Mouse (Mus musculus): ENCODE measurements around the gene Olfr420. TPM values are rescaled to one million over a fixed set of nuclear protein-coding genes. Genes with fewer than 3 reads are reported as not detected.

Gene Olfr420
- polyA plus RNA-seq, 1 experiment = not detected

GRCm38 (mm10) chr1:174157622-174158021 lies 2.2 kb downstream of the Olfr420 start:
- Histone ChIP-seq H3K4me3 (ENCODE audit: extremely low read depth, insufficient read depth, insufficient read length) (no peak overlapping the region), H3K36me3 (ENCODE audit: control insufficient read depth, insufficient read depth, low read length) (no peaks in the 10 kb centered on the region), H3K4me1 (ENCODE audit: control insufficient read depth, insufficient read depth, insufficient read length) (no peaks in the 10 kb centered on the region), H3K27me3 (ENCODE audit: control insufficient read depth, insufficient read depth, low read length) (no peaks in the 10 kb centered on the region), H3K27ac (ENCODE audit: insufficient read depth, low read length) (no peak overlapping the region)
- no peak for DNase-seq (ENCODE audit: low read depth in 1 of 2, low spot score in 2 of 2)
- TF ChIP-seq POLR2A (IDR thresholded peaks at IDR 0.05; ENCODE audit: low read depth, low read length) (no peak), CTCF (IDR thresholded peaks at IDR 0.05; ENCODE audit: extremely low read depth, insufficient read depth, insufficient read length, insufficient replicate concordance) (no peak)
- 81% methylated on average over 3 of the region's 3 CpGs for WGBS

GRCm38 (mm10) chr1:174158512-174158911 lies 3.1 kb downstream of the Olfr420 start:
- Histone ChIP-seq H3K4me3 (ENCODE audit: extremely low read depth, insufficient read depth, insufficient read length) (no peak overlapping the region), H3K27ac (ENCODE audit: insufficient read depth, low read length) (no peak overlapping the region), H3K27me3 (ENCODE audit: control insufficient read depth, insufficient read depth, low read length) (no peaks in the 10 kb centered on the region), H3K36me3 (ENCODE audit: control insufficient read depth, insufficient read depth, low read length) (no peaks in the 10 kb centered on the region), H3K4me1 (ENCODE audit: control insufficient read depth, insufficient read depth, insufficient read length) (no peaks in the 10 kb centered on the region)
- no peak for DNase-seq (ENCODE audit: low read depth in 1 of 2, low spot score in 2 of 2)
- TF ChIP-seq CTCF (IDR thresholded peaks at IDR 0.05; ENCODE audit: extremely low read depth, insufficient read depth, insufficient read length, insufficient replicate concordance) (no peak), POLR2A (IDR thresholded peaks at IDR 0.05; ENCODE audit: low read depth, low read length) (no peak)
- WGBS = 80% methylated on average over 1 of the region's 1 CpGs

DNA sequence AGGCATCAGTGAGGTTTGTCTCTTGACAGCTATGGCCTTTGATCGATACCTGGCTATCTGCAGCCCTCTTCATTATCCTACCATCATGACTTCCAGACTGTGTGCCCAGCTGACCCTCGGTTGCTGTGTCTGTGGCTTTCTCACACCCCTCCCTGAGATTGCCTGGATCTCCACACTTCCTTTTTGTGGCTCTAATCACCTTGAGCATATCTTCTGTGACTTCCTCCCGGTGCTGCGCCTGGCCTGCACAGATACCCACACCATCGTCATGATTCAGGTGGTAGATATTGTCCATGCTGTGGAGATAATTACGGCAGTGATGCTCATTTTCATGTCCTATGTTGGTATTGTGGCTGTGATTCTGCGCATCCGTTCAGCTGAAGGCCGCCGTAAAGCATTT lies 3.7 kb downstream of the Olfr420 start:
- H3K4me1 ChIP-seq (ENCODE audit: control insufficient read depth, insufficient read depth, insufficient read length) = no peaks in the 10 kb centered on the region
- no peak for TF ChIP-seq POLR2A (IDR thresholded peaks at IDR 0.05; ENCODE audit: low read depth, low read length)
- no peak for TF ChIP-seq CTCF (IDR thresholded peaks at IDR 0.05; ENCODE audit: extremely low read depth, insufficient read depth, insufficient read length, insufficient replicate concordance)
- H3K4me3 ChIP-seq (ENCODE audit: extremely low read depth, insufficient read depth, insufficient read length) = no peak overlapping the region
- WGBS = 35% methylated on average over 10 of the region's 10 CpGs
- no peak for DNase-seq (ENCODE audit: low read depth in 1 of 2, low spot score in 2 of 2)
- H3K27me3 ChIP-seq (ENCODE audit: control insufficient read depth, insufficient read depth, low read length) = no peaks in the 10 kb centered on the region
- no peak overlapping the region for H3K27ac ChIP-seq (ENCODE audit: insufficient read depth, low read length)
- no peaks in the 10 kb centered on the region for H3K36me3 ChIP-seq (ENCODE audit: control insufficient read depth, insufficient read depth, low read length)

GRCm38 (mm10) chr1:174169024-174169423 lies 13.6 kb downstream of the Olfr420 start:
- no peaks in the 10 kb centered on the region for H3K4me1 ChIP-seq (ENCODE audit: control insufficient read depth, insufficient read depth, insufficient read length)
- H3K27me3 ChIP-seq (ENCODE audit: control insufficient read depth, insufficient read depth, low read length) = no peaks in the 10 kb centered on the region
- no peak for DNase-seq (ENCODE audit: low read depth in 1 of 2, low spot score in 2 of 2)
- H3K36me3 ChIP-seq (ENCODE audit: control insufficient read depth, insufficient read depth, low read length) = no peaks in the 10 kb centered on the region
- H3K4me3 ChIP-seq (ENCODE audit: extremely low read depth, insufficient read depth, insufficient read length) = no peak overlapping the region
- no peak for TF ChIP-seq POLR2A (IDR thresholded peaks at IDR 0.05; ENCODE audit: low read depth, low read length)
- no peak for TF ChIP-seq CTCF (IDR thresholded peaks at IDR 0.05; ENCODE audit: extremely low read depth, insufficient read depth, insufficient read length, insufficient replicate concordance)
- no peak overlapping the region for H3K27ac ChIP-seq (ENCODE audit: insufficient read depth, low read length)

GRCm38 (mm10) chr1:174170706-174171501 lies 15.5 kb downstream of the Olfr420 start:
- DNase-seq (ENCODE audit: low read depth in 1 of 2, low spot score in 2 of 2) = no peak
- Histone ChIP-seq H3K4me3 (ENCODE audit: extremely low read depth, insufficient read depth, insufficient read length) (no peak overlapping the region), H3K36me3 (ENCODE audit: control insufficient read depth, insufficient read depth, low read length) (no peaks in the 10 kb centered on the region), H3K4me1 (ENCODE audit: control insufficient read depth, insufficient read depth, insufficient read length) (no peaks in the 10 kb centered on the region), H3K27me3 (ENCODE audit: control insufficient read depth, insufficient read depth, low read length) (no peaks in the 10 kb centered on the region), H3K27ac (ENCODE audit: insufficient read depth, low read length) (no peak overlapping the region)
- 75% methylated on average over 5 of the region's 5 CpGs for WGBS
- TF ChIP-seq CTCF (IDR thresholded peaks at IDR 0.05; ENCODE audit: extremely low read depth, insufficient read depth, insufficient read length, insufficient replicate concordance) (no peak), POLR2A (IDR thresholded peaks at IDR 0.05; ENCODE audit: low read depth, low read length) (no peak)

DNA sequence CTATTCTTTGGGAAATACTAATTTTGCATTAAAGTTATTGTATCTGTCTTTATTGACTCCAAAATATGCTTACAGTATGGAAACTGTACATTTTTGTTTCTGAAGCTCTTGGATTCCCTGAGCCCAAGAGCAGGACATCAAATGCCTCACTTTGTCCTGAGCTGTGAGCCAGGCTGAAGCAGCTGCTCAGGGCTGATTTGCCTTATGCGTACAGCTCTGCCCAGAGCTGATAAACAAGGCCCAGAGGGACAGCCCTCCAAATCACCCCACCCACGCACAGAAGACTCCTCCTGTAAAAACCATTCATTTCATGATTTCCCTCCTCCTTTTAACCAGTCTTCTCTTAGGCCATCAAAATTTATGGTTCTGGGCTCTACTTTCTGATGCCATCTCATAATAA lies 16.1 kb downstream of the Olfr420 start:
- 80% methylated on average over 2 of the region's 2 CpGs for WGBS
- Histone ChIP-seq H3K4me1 (ENCODE audit: control insufficient read depth, insufficient read depth, insufficient read length) (no peaks in the 10 kb centered on the region), H3K27ac (ENCODE audit: insufficient read depth, low read length) (no peak overlapping the region; the same call in 1 of the 2 replicates), H3K36me3 (ENCODE audit: control insufficient read depth, insufficient read depth, low read length) (no peaks in the 10 kb centered on the region), H3K27me3 (ENCODE audit: control insufficient read depth, insufficient read depth, low read length) (no peaks in the 10 kb centered on the region), H3K4me3 (ENCODE audit: extremely low read depth, insufficient read depth, insufficient read length) (no peak overlapping the region)
- TF ChIP-seq CTCF (IDR thresholded peaks at IDR 0.05; ENCODE audit: extremely low read depth, insufficient read depth, insufficient read length, insufficient replicate concordance) = no peak
- no peak for TF ChIP-seq POLR2A (IDR thresholded peaks at IDR 0.05; ENCODE audit: low read depth, low read length)
- no peak for DNase-seq (ENCODE audit: low read depth in 1 of 2, low spot score in 2 of 2)

- no peaks in the 10 kb centered on the region for H3K36me3 ChIP-seq (ENCODE audit: control insufficient read depth, insufficient read depth, low read length)
- TF ChIP-seq CTCF (IDR thresholded peaks at IDR 0.05; ENCODE audit: extremely low read depth, insufficient read depth, insufficient read length, insufficient replicate concordance) (no peak), POLR2A (IDR thresholded peaks at IDR 0.05; ENCODE audit: low read depth, low read length) (no peak)
- H3K27ac ChIP-seq (ENCODE audit: insufficient read depth, low read length) = no peak within 1 kb of the TSS; the same call in 1 of the 2 replicates
- no peaks in the 10 kb centered on the region for H3K27me3 ChIP-seq (ENCODE audit: control insufficient read depth, insufficient read depth, low read length)
- H3K4me1 ChIP-seq (ENCODE audit: control insufficient read depth, insufficient read depth, insufficient read length) = no peaks in the 10 kb centered on the region
- no peak for DNase-seq (ENCODE audit: low read depth in 1 of 2, low spot score in 2 of 2)
- peak within 1 kb of the TSS; percentile 8; the same call in 1 of the 2 replicates for H3K4me3 ChIP-seq (ENCODE audit: extremely low read depth, insufficient read depth, insufficient read length)
- 58% methylated on average over 3 of the region's 3 CpGs for WGBS
These were observed 17.2 kb downstream of the Olfr420 start, which contains the start of gene Spta1 for GRCm38 (mm10) chr1:174172605-174173004. Gene Spta1 (plus strand): TSS chr1:174172776.

Measured in spleen, adult 2 months (tissue).